ENCODE assay signal across 13 mouse cellular contexts in genomic region chr2:126682333-126682732, GRCm38 (mm10). TPM values are rescaled to one million over a fixed set of nuclear protein-coding genes. Genes with fewer than 3 reads are reported as not detected.
DNase-seq lines count a peak whose midpoint lies in the region; ATAC-seq and TF ChIP-seq lines count a peak whose summit lies in the region.
"Had no signal": no experiment of that assay in that cellular context is flagged by ENCODE, and none has a peak within 500 bp of the region (broad histone marks: within the 10 kb centered on the region; RNA-seq: fewer than 3 reads in every experiment).

No protein-coding gene starts in this region.

- H3K9ac ChIP-seq in heart, embryonic 15.5 days = no peak overlapping the region
- H3K9ac ChIP-seq in liver, postnatal 0 days (replicated peaks) = no peak overlapping the region
- H3K9ac ChIP-seq in forebrain, embryonic 12.5 days = no peak overlapping the region
- H3K9ac ChIP-seq: forebrain, postnatal 0 days had no signal

- no peak for TF ChIP-seq EP300 in liver, postnatal 0 days (IDR thresholded peaks at IDR 0.05; ENCODE audit: low read depth)

- peaks cover 5% of the 10 kb centered on the region; the same call in 1 of the 2 replicates for H3K36me3 ChIP-seq in heart, embryonic 15.5 days
- 0 out of 2 replicates have a peak, but pooled peaks cover 2% of the 10 kb centered on the region for H3K36me3 ChIP-seq in liver, postnatal 0 days (replicated peaks; ENCODE audit: insufficient read depth, low read length)
- H3K36me3 ChIP-seq in forebrain, embryonic 12.5 days (replicated peaks) = peaks cover 30% of the 10 kb centered on the region
- peaks cover 73% of the 10 kb centered on the region for H3K36me3 ChIP-seq in hindbrain, embryonic 10.5 days

- no peak for TF ChIP-seq CTCF in layer of hippocampus, adult 2 months (conservative IDR thresholded peaks at IDR 0.05)
- TF ChIP-seq CTCF in liver, postnatal 0 days (IDR thresholded peaks at IDR 0.05; ENCODE audit: low read depth) = no peak

- H3K4me2 ChIP-seq in heart, embryonic 15.5 days = no peak overlapping the region
- no peak overlapping the region; the same call in 1 of the 2 replicates for H3K4me2 ChIP-seq in liver, postnatal 0 days (ENCODE audit: low read depth, low read length)
- H3K4me2 ChIP-seq in forebrain, embryonic 12.5 days = no peak overlapping the region

- H3K9me3 ChIP-seq in heart, embryonic 15.5 days (replicated peaks) = no peaks in the 10 kb centered on the region
- H3K9me3 ChIP-seq in liver, postnatal 0 days (ENCODE audit: low read length) = no peaks in the 10 kb centered on the region
- H3K9me3 ChIP-seq in forebrain, embryonic 12.5 days = 0 out of 2 replicates have a peak, but pooled peaks cover 4% of the 10 kb centered on the region
- H3K9me3 ChIP-seq in hindbrain, embryonic 10.5 days = peaks cover 6% of the 10 kb centered on the region

- DNase-seq in layer of hippocampus, adult 2 months (ENCODE audit: low spot score in 2 of 2) = no peak
- DNase-seq in layer of hippocampus, adult 11-12 months (ENCODE audit: low spot score) = no peak
- no peak for DNase-seq in liver, postnatal 0 days
- DNase-seq in hindbrain, embryonic 10.5 days (ENCODE audit: low spot score) = no peak
- DNase-seq in adrenal gland, adult 8-10 months = no peak
- DNase-seq: forebrain, postnatal 0 days; right cerebral cortex, adult 18-20 months; thymus, adult 2 months had no signal

- no peak overlapping the region for H3K4me3 ChIP-seq in layer of hippocampus, adult 2 months
- H3K4me3 ChIP-seq in brown adipose tissue, adult 24 weeks (ENCODE audit: insufficient read depth, low read depth, low read length) = no peak overlapping the region
- H3K4me3 ChIP-seq in heart, embryonic 15.5 days = no peak overlapping the region
- H3K4me3 ChIP-seq in liver, postnatal 0 days (ENCODE audit: low read depth, low read length) = no peak overlapping the region
- no peak overlapping the region for H3K4me3 ChIP-seq in forebrain, embryonic 12.5 days (replicated peaks)
- H3K4me3 ChIP-seq in hindbrain, embryonic 10.5 days = no peak overlapping the region

- ATAC-seq in heart, embryonic 15.5 days (replicated peaks; ENCODE audit: insufficient number of reproducible peaks, insufficient read depth, low FRiP score, low read depth) = no peak
- no peak for ATAC-seq in liver, postnatal 0 days
- no peak for ATAC-seq in forebrain, embryonic 12.5 days (ENCODE audit: low FRiP score)
- ATAC-seq: forebrain, postnatal 0 days; hindbrain, embryonic 16.5 days had no signal

- WGBS in heart, embryonic 15.5 days = 39% methylated on average over 2 of the region's 2 CpGs
- 29% methylated on average over 2 of the region's 2 CpGs for WGBS in liver, postnatal 0 days (ENCODE audit: insufficient replicate concordance)
- WGBS in forebrain, embryonic 12.5 days = 88% methylated on average over 2 of the region's 2 CpGs
- WGBS in hindbrain, embryonic 10.5 days = 87% methylated on average over 2 of the region's 2 CpGs

- H3K27ac ChIP-seq in layer of hippocampus, adult 2 months = peak overlapping the region; percentile 40; the same call in 1 of the 2 replicates
- peak overlapping the region; percentile 59 for H3K27ac ChIP-seq in brown adipose tissue, adult 24 weeks (replicated peaks; ENCODE audit: low read depth, low read length)
- peak overlapping the region; percentile 41 for H3K27ac ChIP-seq in heart, embryonic 15.5 days
- H3K27ac ChIP-seq in liver, postnatal 0 days (ENCODE audit: low read depth) = peak overlapping the region; percentile 60; the same call in 1 of the 2 replicates
- H3K27ac ChIP-seq in forebrain, embryonic 12.5 days = no peak overlapping the region
- no peak overlapping the region for H3K27ac ChIP-seq in hindbrain, embryonic 10.5 days

- peaks cover 11% of the 10 kb centered on the region; the same call in 1 of the 2 replicates for H3K4me1 ChIP-seq in brown adipose tissue, adult 24 weeks (ENCODE audit: control insufficient read depth, insufficient read depth, insufficient read length, low read length)
- peaks cover 10% of the 10 kb centered on the region for H3K4me1 ChIP-seq in heart, embryonic 15.5 days (replicated peaks)
- 0 out of 2 replicates have a peak, but pooled peaks cover 10% of the 10 kb centered on the region for H3K4me1 ChIP-seq in liver, postnatal 0 days (ENCODE audit: insufficient read depth)
- peaks cover 2% of the 10 kb centered on the region for H3K4me1 ChIP-seq in forebrain, embryonic 12.5 days
- H3K4me1 ChIP-seq in hindbrain, embryonic 10.5 days (replicated peaks) = 0 out of 2 replicates have a peak, but pooled peaks cover 2% of the 10 kb centered on the region

- no peaks in the 10 kb centered on the region for H3K27me3 ChIP-seq in heart, embryonic 15.5 days
- no peaks in the 10 kb centered on the region for H3K27me3 ChIP-seq in liver, postnatal 0 days (ENCODE audit: insufficient read depth, low read length)
- H3K27me3 ChIP-seq in forebrain, embryonic 12.5 days = no peaks in the 10 kb centered on the region
- H3K27me3 ChIP-seq in hindbrain, embryonic 10.5 days (ENCODE audit: insufficient read depth, poor library complexity, severe bottlenecking) = no peaks in the 10 kb centered on the region
- H3K27me3 ChIP-seq: CH12.LX had no signal

RNA-seq across cellular contexts. Expression of gene Gabpb1, which starts 6.2 kb away (rescaled TPM):
- total RNA-seq in layer of hippocampus, adult 2 months (2021) = 10 to 100 TPM; 18.2 to 18.5 TPM
- 4.0 and 6.6 TPM in 2 replicates for polyA plus RNA-seq in brown adipose tissue, adult 24 weeks (2012; ENCODE audit: insufficient read depth, insufficient read length, missing spikeins)
- 28.5 and 32.6 TPM in 2 replicates for polyA plus RNA-seq in heart, embryonic 15.5 days (2015; fragmentation: Nextera tagmentation; extraction: Ambion mirVana)
- 12.6 and 13.2 TPM in 2 replicates for polyA plus RNA-seq in liver, postnatal 0 days (2015; fragmentation: Nextera tagmentation; extraction: Ambion mirVana)
- polyA plus RNA-seq in forebrain, embryonic 12.5 days (2016; fragmentation: Nextera tagmentation; extraction: Ambion mirVana) = 75.5 and 85.3 TPM in 2 replicates
- polyA plus RNA-seq in hindbrain, embryonic 10.5 days (2016; fragmentation: Nextera tagmentation; extraction: Ambion mirVana) = 70.9 and 75.8 TPM in 2 replicates
- total RNA-seq in adrenal gland, adult 8-10 months (2022) = 10 to 100 TPM; 16.4 to 21.1 (median 18.6) TPM

RNA-seq across cellular contexts. Expression of gene Usp8, which starts 24.8 kb away (rescaled TPM):
- 10 to 100 TPM; 50.9 to 53.3 TPM for total RNA-seq in layer of hippocampus, adult 2 months (2021)
- 64.0 and 66.5 TPM in 2 replicates for polyA plus RNA-seq in brown adipose tissue, adult 24 weeks (2012; ENCODE audit: insufficient read depth, insufficient read length, missing spikeins)
- polyA plus RNA-seq in heart, embryonic 15.5 days (2015; fragmentation: Nextera tagmentation; extraction: Ambion mirVana) = 26.8 and 30.7 TPM in 2 replicates
- 11.2 and 12.9 TPM in 2 replicates for polyA plus RNA-seq in liver, postnatal 0 days (2015; fragmentation: Nextera tagmentation; extraction: Ambion mirVana)
- polyA plus RNA-seq in forebrain, embryonic 12.5 days (2016; fragmentation: Nextera tagmentation; extraction: Ambion mirVana) = 39.7 and 41.6 TPM in 2 replicates
- polyA plus RNA-seq in hindbrain, embryonic 10.5 days (2016; fragmentation: Nextera tagmentation; extraction: Ambion mirVana) = 34.3 and 38.7 TPM in 2 replicates
- 10 to 100 TPM; 67.9 to 76.5 (median 75.1) TPM for total RNA-seq in adrenal gland, adult 8-10 months (2022)

Comparison
In these comparisons a context has a peak if more than half of its experiments do, and no peak if none do; other contexts are left out.
1. H3K27ac ChIP-seq: peak in layer of hippocampus, adult 2 months (single experiment), brown adipose tissue, adult 24 weeks (single experiment), heart, embryonic 15.5 days (single experiment) and liver, postnatal 0 days (single experiment); none in forebrain, embryonic 12.5 days (single experiment) and hindbrain, embryonic 10.5 days (single experiment).